Mouse (Mus musculus) intestine, embryonic 16.5 days (tissue): ENCODE data around the gene Wdhd1. TPM values are rescaled to one million over a fixed set of nuclear protein-coding genes. Genes with fewer than 3 reads are reported as not detected.

Experiments used
- ATAC-seq: fragments of 200-750 bp; cut with Nextera tagmentation; 2 replicates; pipeline ENCODE4 v1.8.0; 2017; ENCODE audit warnings: moderate TSS enrichment, moderate library complexity
- H3K27ac ChIP-seq: fragments of 300-500 bp; sonication (generic); 2 replicates; pipeline ENCODE4 v1.5.1; 2014; ENCODE audit warnings: mild to moderate bottlenecking, low read length
- H3K27me3 ChIP-seq: fragments of 300-500 bp; sonication (generic); replicated peaks from 2 replicates; pipeline ENCODE4 v1.6.1; 2014; ENCODE audit warnings: low read length, control low read depth, mixed read lengths; ENCODE audit not compliant: control insufficient read depth, insufficient read depth
- H3K36me3 ChIP-seq: fragments of 300-500 bp; sonication (generic); 2 replicates; pipeline ENCODE4 v1.6.1; 2014; ENCODE audit warnings: low read length, control low read depth; ENCODE audit not compliant: control insufficient read depth, insufficient read depth
- H3K4me1 ChIP-seq: fragments of 300-500 bp; sonication (generic); 2 replicates; pipeline ENCODE4 v1.6.1; 2014; ENCODE audit warnings: low read length, control low read depth, mixed read lengths; ENCODE audit not compliant: control insufficient read depth, insufficient read depth
- H3K4me2 ChIP-seq: fragments of 300-500 bp; sonication (generic); 2 replicates; pipeline ENCODE4 v1.6.1; 2014; ENCODE audit warnings: low read depth, low read length, control low read depth
- H3K4me3 ChIP-seq: fragments of 300-500 bp; sonication (generic); 2 replicates; pipeline ENCODE4 v1.5.1; 2014; ENCODE audit warnings: mild to moderate bottlenecking, low read length
- H3K9ac ChIP-seq: fragments of 300-500 bp; sonication (generic); 2 replicates; pipeline ENCODE4 v1.6.1; 2014; ENCODE audit warnings: low read depth, low read length
- H3K9me3 ChIP-seq: fragments of 300-500 bp; sonication (generic); 2 replicates; pipeline ENCODE4 v1.6.1; 2016; ENCODE audit warnings: low read length, control low read depth; ENCODE audit not compliant: control insufficient read depth
- WGBS: fragments of 180-500 bp; shearing (Covaris S2); extraction: QIAGEN DNeasy Blood & Tissue Kit; methylation state at CpG from one replicate; pipeline ENCODE4 v1.1.7; 2014; 5-methylcytosine and 5-hydroxymethylcytosine counted together
- polyA plus RNA-seq: library from polyadenylated mRNA; unstranded; fragments of >200 nt; fragmentation: Nextera tagmentation; extraction: Ambion mirVana; gene quantifications from 2 replicates; pipeline ENCODE4 v1.2.1, GENCODE M21; 2015

Gene Wdhd1
- polyA plus RNA-seq, 1 experiment from 2014 or later: 20.8 TPM

- Histone ChIP-seq H3K9me3 (no peaks in the 10 kb centered on the region), H3K36me3 (peaks cover 10% of the 10 kb centered on the region; the same call in 1 of the 2 replicates), H3K27ac (no peak overlapping the region), H3K4me2 (no peak overlapping the region), H3K4me1 (0 out of 2 replicates have a peak, but pooled peaks cover 4% of the 10 kb centered on the region), H3K9ac (no peak overlapping the region), H3K27me3 (no peaks in the 10 kb centered on the region), H3K4me3 (no peak overlapping the region)
- no peak for ATAC-seq
- WGBS: 86% methylated on average over 1 of the region's 1 CpGs
Measured at GRCm38 (mm10) chr14:47286215-47286614, 9.6 kb upstream of the Wdhd1 start.

GRCm38 (mm10) chr14:47285271-47285670, 8.6 kb upstream of the Wdhd1 start:
- Histone ChIP-seq H3K4me2 (no peak overlapping the region), H3K9me3 (no peaks in the 10 kb centered on the region), H3K4me3 (no peak overlapping the region), H3K27me3 (no peaks in the 10 kb centered on the region), H3K4me1 (0 out of 2 replicates have a peak, but pooled peaks cover 4% of the 10 kb centered on the region), H3K9ac (no peak overlapping the region), H3K27ac (no peak overlapping the region), H3K36me3 (peaks cover 7% of the 10 kb centered on the region; the same call in 1 of the 2 replicates)
- 97% methylated on average over 2 of the region's 2 CpGs for WGBS
- peak; percentile 83 for ATAC-seq

GRCm38 (mm10) chr14:47283568-47283967, 6.9 kb upstream of the Wdhd1 start:
- WGBS: 60% methylated on average over 7 of the region's 7 CpGs
- no peak overlapping the region for H3K27ac ChIP-seq
- no peaks in the 10 kb centered on the region for H3K36me3 ChIP-seq
- H3K4me2 ChIP-seq: no peak overlapping the region
- ATAC-seq: no peak
- no peak overlapping the region for H3K9ac ChIP-seq
- H3K4me3 ChIP-seq: no peak overlapping the region
- 0 out of 2 replicates have a peak, but pooled peaks cover 4% of the 10 kb centered on the region for H3K4me1 ChIP-seq
- H3K9me3 ChIP-seq: no peaks in the 10 kb centered on the region
- no peaks in the 10 kb centered on the region for H3K27me3 ChIP-seq

- Histone ChIP-seq H3K9me3 (no peaks in the 10 kb centered on the region), H3K36me3 (no peaks in the 10 kb centered on the region), H3K27ac (no peak overlapping the region), H3K9ac (no peak overlapping the region), H3K4me2 (no peak overlapping the region), H3K27me3 (no peaks in the 10 kb centered on the region), H3K4me3 (no peak overlapping the region), H3K4me1 (0 out of 2 replicates have a peak, but pooled peaks cover 4% of the 10 kb centered on the region)
- no peak for ATAC-seq
- WGBS: 89% methylated on average over 4 of the region's 4 CpGs
Measured at GRCm38 (mm10) chr14:47281535-47281934, 4.9 kb upstream of the Wdhd1 start.

GRCm38 (mm10) chr14:47279058-47279457, 2.4 kb upstream of the Wdhd1 start:
- no peaks in the 10 kb centered on the region for H3K36me3 ChIP-seq
- H3K27me3 ChIP-seq: no peaks in the 10 kb centered on the region
- no peak overlapping the region for H3K9ac ChIP-seq
- WGBS: 79% methylated on average over 2 of the region's 2 CpGs
- H3K27ac ChIP-seq: no peak overlapping the region
- H3K4me1 ChIP-seq: peaks cover 5% of the 10 kb centered on the region
- H3K9me3 ChIP-seq: no peaks in the 10 kb centered on the region
- H3K4me2 ChIP-seq: no peak overlapping the region
- no peak overlapping the region for H3K4me3 ChIP-seq
- no peak for ATAC-seq

- H3K9me3 ChIP-seq: no peaks in the 10 kb centered on the region
- no peak; the same call in 1 of the 2 replicates for ATAC-seq
- H3K4me1 ChIP-seq: peaks cover 5% of the 10 kb centered on the region
- peak overlapping the region; percentile 92 for H3K4me3 ChIP-seq
- H3K27ac ChIP-seq: peak overlapping the region; percentile 68
- H3K27me3 ChIP-seq: no peaks in the 10 kb centered on the region
- H3K4me2 ChIP-seq: peak overlapping the region; percentile 77
- H3K9ac ChIP-seq: peak overlapping the region; percentile 92
- H3K36me3 ChIP-seq: no peaks in the 10 kb centered on the region
- WGBS: 2% methylated on average over 22 of the region's 22 CpGs
Measured at GRCm38 (mm10) chr14:47276036-47276603, 537 bp downstream of the Wdhd1 start.

- Histone ChIP-seq H3K27ac (no peak overlapping the region), H3K4me2 (peak overlapping the region; percentile 77), H3K9me3 (no peaks in the 10 kb centered on the region), H3K9ac (peak overlapping the region; percentile 92), H3K4me1 (peaks cover 5% of the 10 kb centered on the region), H3K27me3 (no peaks in the 10 kb centered on the region), H3K4me3 (peak overlapping the region; percentile 92), H3K36me3 (no peaks in the 10 kb centered on the region)
- WGBS: 32% methylated on average over 3 of the region's 3 CpGs
- ATAC-seq: no peak
Measured at GRCm38 (mm10) chr14:47275417-47275816, 1.2 kb downstream of the Wdhd1 start.

GRCm38 (mm10) chr14:47273751-47274150, 2.9 kb downstream of the Wdhd1 start:
- peaks cover 5% of the 10 kb centered on the region for H3K4me1 ChIP-seq
- 85% methylated on average over 3 of the region's 3 CpGs for WGBS
- no peak overlapping the region for H3K4me3 ChIP-seq
- ATAC-seq: no peak
- H3K27me3 ChIP-seq: no peaks in the 10 kb centered on the region
- no peaks in the 10 kb centered on the region for H3K9me3 ChIP-seq
- peaks cover 10% of the 10 kb centered on the region for H3K36me3 ChIP-seq
- H3K27ac ChIP-seq: no peak overlapping the region
- no peak overlapping the region for H3K4me2 ChIP-seq
- no peak overlapping the region for H3K9ac ChIP-seq

GRCm38 (mm10) chr14:47269706-47270105, 7.0 kb downstream of the Wdhd1 start:
- 95% methylated on average over 2 of the region's 2 CpGs for WGBS
- no peak for ATAC-seq
- Histone ChIP-seq H3K9ac (no peak overlapping the region), H3K27me3 (no peaks in the 10 kb centered on the region), H3K27ac (no peak overlapping the region), H3K9me3 (no peaks in the 10 kb centered on the region), H3K4me2 (no peak overlapping the region), H3K36me3 (peaks cover 15% of the 10 kb centered on the region), H3K4me1 (no peaks in the 10 kb centered on the region), H3K4me3 (no peak overlapping the region)

- Histone ChIP-seq H3K9me3 (no peaks in the 10 kb centered on the region), H3K27ac (no peak overlapping the region), H3K4me3 (no peak overlapping the region), H3K9ac (no peak overlapping the region), H3K27me3 (no peaks in the 10 kb centered on the region), H3K4me1 (no peaks in the 10 kb centered on the region), H3K36me3 (peaks cover 15% of the 10 kb centered on the region), H3K4me2 (no peak overlapping the region)
- 95% methylated on average over 4 of the region's 4 CpGs for WGBS
- ATAC-seq: no peak
Measured at GRCm38 (mm10) chr14:47269056-47269455, 7.6 kb downstream of the Wdhd1 start.
